Comparison of ENCODE assay signal across 8 mouse cellular contexts in the genomic region with DNA sequence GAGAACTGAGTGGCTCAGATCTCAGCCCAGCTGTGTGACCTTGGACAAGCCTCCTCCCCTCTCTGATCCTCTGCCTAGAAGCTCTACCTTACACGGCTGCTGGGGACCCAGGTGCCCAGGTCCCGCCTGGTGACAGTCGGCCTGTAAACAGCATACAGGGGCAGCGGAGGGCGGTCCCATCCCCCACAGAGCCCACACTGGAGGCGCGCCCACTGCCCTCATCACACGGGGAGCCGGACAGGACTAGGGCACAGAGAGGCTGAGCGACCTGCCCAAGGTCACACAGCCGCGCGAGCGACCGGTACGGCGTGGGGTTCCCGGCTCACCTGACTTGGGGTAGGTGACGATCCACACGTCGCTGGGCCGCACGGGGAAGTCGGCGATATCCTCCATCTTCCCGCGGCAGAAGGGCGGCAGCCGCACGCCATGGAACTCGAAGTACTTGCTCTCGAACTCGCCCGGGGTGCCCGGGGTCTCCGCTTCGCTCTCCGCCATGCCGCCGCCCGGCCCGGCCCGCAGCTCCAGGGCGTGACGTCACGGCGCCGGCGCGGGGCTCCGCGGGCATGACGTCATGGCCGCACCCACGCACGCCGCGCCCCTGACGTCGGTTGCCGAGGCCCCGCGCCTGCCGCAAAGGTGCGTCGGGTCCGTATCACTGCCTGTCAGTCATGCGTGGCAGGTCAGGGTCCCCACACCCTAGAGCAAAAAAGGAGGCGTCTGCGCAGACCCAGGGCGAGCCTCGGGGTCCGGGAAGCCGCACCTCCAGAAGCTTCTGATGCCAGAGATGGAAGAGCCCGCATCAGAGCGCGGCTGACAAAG. TPM values are rescaled to one million over a fixed set of nuclear protein-coding genes. Genes with fewer than 3 reads are reported as not detected.
DNase-seq lines count a peak whose midpoint lies in the region; ATAC-seq and TF ChIP-seq lines count a peak whose summit lies in the region.

Gene Sult4a1 (minus strand): TSS at position 650 of the 819 bp plus-strand sequence.

- H3K4me2 ChIP-seq in hindbrain, embryonic 12.5 days (replicated peaks) = peak within 1 kb of the TSS; percentile 79
- peak within 1 kb of the TSS; percentile 88 for H3K4me2 ChIP-seq in limb, embryonic 14.5 days (replicated peaks; ENCODE audit: low read depth, low read length, severe bottlenecking)

- H3K9ac ChIP-seq in hindbrain, embryonic 12.5 days = peak within 1 kb of the TSS; percentile 50
- peak within 1 kb of the TSS; percentile 46 for H3K9ac ChIP-seq in limb, embryonic 14.5 days (ENCODE audit: low read depth, low read length, severe bottlenecking)

- peaks cover 51% of the 10 kb centered on the region for H3K4me1 ChIP-seq in E14TG2a.4 (replicated peaks; ENCODE audit: low read depth, low read length)
- 0 out of 2 replicates have a peak, but pooled peaks cover 11% of the 10 kb centered on the region for H3K4me1 ChIP-seq in hindbrain, embryonic 12.5 days
- no peaks in the 10 kb centered on the region for H3K4me1 ChIP-seq in limb, embryonic 14.5 days (ENCODE audit: control insufficient read depth, insufficient read depth, low read length)

- peak; percentile 60 for ATAC-seq in hindbrain, embryonic 12.5 days (ENCODE audit: low FRiP score)
- ATAC-seq in limb, embryonic 14.5 days (ENCODE audit: low FRiP score, low read depth) = no peak

- DNase-seq in adrenal gland, adult 2 months = peak; percentile 5
- no peak for DNase-seq in adrenal gland, adult 8-10 months
- DNase-seq in cerebellum, postnatal 4 days (ENCODE audit: low spot score in 2 of 2) = peak; percentile 41 to 79
- no peak for DNase-seq in limb, embryonic 14.5 days (ENCODE audit: low spot score)
- peak; percentile 61 to 68 for DNase-seq in right cerebral cortex, adult 2 months (ENCODE audit: low spot score in 2 of 2)
- no peak for DNase-seq in urinary bladder, adult 2 months (ENCODE audit: low spot score)

- TF ChIP-seq POLR2A in limb, embryonic 14.5 days (IDR thresholded peaks at IDR 0.05; ENCODE audit: borderline replicate concordance, extremely low read depth, insufficient read depth, insufficient read length) = no peak

- no peak for TF ChIP-seq CTCF in E14TG2a.4 (conservative IDR thresholded peaks at IDR 0.05; ENCODE audit: low read length)

- H3K4me3 ChIP-seq in E14TG2a.4 (replicated peaks; ENCODE audit: low read length) = peak within 1 kb of the TSS; percentile 86
- H3K4me3 ChIP-seq in hindbrain, embryonic 12.5 days = peak within 1 kb of the TSS; percentile 51
- peak within 1 kb of the TSS; percentile 47 for H3K4me3 ChIP-seq in limb, embryonic 14.5 days (replicated peaks; ENCODE audit: low read length)

- H3K9me3 ChIP-seq in E14TG2a.4 (ENCODE audit: low read length) = no peaks in the 10 kb centered on the region
- no peaks in the 10 kb centered on the region for H3K9me3 ChIP-seq in hindbrain, embryonic 12.5 days (replicated peaks)
- no peaks in the 10 kb centered on the region for H3K9me3 ChIP-seq in limb, embryonic 14.5 days (ENCODE audit: control insufficient read depth, low read length)

- H3K27ac ChIP-seq in hindbrain, embryonic 12.5 days = no peak within 1 kb of the TSS
- no peak within 1 kb of the TSS for H3K27ac ChIP-seq in limb, embryonic 14.5 days (replicated peaks; ENCODE audit: low read depth, low read length)

- 2% methylated on average over 77 of the region's 77 CpGs for WGBS in hindbrain, embryonic 12.5 days
- WGBS in limb, embryonic 14.5 days = 2% methylated on average over 75 of the region's 77 CpGs

- no peaks in the 10 kb centered on the region for H3K36me3 ChIP-seq in E14TG2a.4 (ENCODE audit: insufficient read depth, low read length)
- no peaks in the 10 kb centered on the region for H3K36me3 ChIP-seq in hindbrain, embryonic 12.5 days
- H3K36me3 ChIP-seq in limb, embryonic 14.5 days (ENCODE audit: control insufficient read depth, insufficient read depth, low read length) = no peaks in the 10 kb centered on the region

- peaks cover 40% of the 10 kb centered on the region for H3K27me3 ChIP-seq in E14TG2a.4 (ENCODE audit: insufficient read depth, low read length)
- H3K27me3 ChIP-seq in hindbrain, embryonic 12.5 days = peaks cover 42% of the 10 kb centered on the region
- peaks cover 28% of the 10 kb centered on the region for H3K27me3 ChIP-seq in limb, embryonic 14.5 days (ENCODE audit: control insufficient read depth, insufficient read depth, low read length)

RNA-seq across cellular contexts. Expression of gene Sult4a1, which starts in this region (rescaled TPM):
- 1 to 10 TPM; 4.6 to 5.2 TPM for total RNA-seq in adrenal gland, adult 2 months (2021)
- 4.5 and 6.6 TPM in 2 replicates for polyA plus RNA-seq in adrenal gland, adult 2 months (2012; rRNA removed)
- 1 to 10 TPM; 5.7 to 8.2 (median 6.0) TPM for total RNA-seq in adrenal gland, adult 8-10 months (2022)
- 29.1 and 29.2 TPM in 2 replicates for polyA plus RNA-seq in hindbrain, embryonic 12.5 days (2016; fragmentation: Nextera tagmentation; extraction: Ambion mirVana)
- 3.1 and 3.6 TPM in 2 replicates for polyA plus RNA-seq in limb, embryonic 14.5 days (2012; rRNA removed)
- 0.81 and 1.2 TPM in 2 replicates for polyA plus RNA-seq in limb, embryonic 14.5 days (2014; fragmentation: Nextera tagmentation; extraction: Ambion mirVana)
- 2.0 and 2.4 TPM in 2 replicates for polyA plus RNA-seq in urinary bladder, adult 2 months (2012; rRNA removed)

Comparison
In these comparisons a context has a peak if more than half of its experiments do, and no peak if none do; other contexts are left out.
1. DNase-seq: peak in adrenal gland, adult 2 months (single experiment), cerebellum, postnatal 4 days (2 of 2) and right cerebral cortex, adult 2 months (2 of 2); none in adrenal gland, adult 8-10 months (single experiment), limb, embryonic 14.5 days (single experiment) and urinary bladder, adult 2 months (single experiment).
2. Peak in every context shown above with its lines, with median percentiles within 50 percentile points of each other: H3K4me3 ChIP-seq.